Mouse (Mus musculus): ENCODE results near the gene Zcwpw1.

- TF ChIP-seq CTCF (IDR thresholded peaks at IDR 0.05; ENCODE audit: low read depth, low read length) = no peak
- no peak for TF ChIP-seq POLR2A (IDR thresholded peaks at IDR 0.05; ENCODE audit: extremely low read depth, insufficient read depth, low read length)
Observed at GRCm38 (mm10) chr5:137746851-137747325, 40.7 kb upstream of the Zcwpw1 start.
